Mouse (Mus musculus): ENCODE measurements around the gene Fstl4.
"Not testable (repeated sequence)": the region's sequence is repeated elsewhere in the genome, so short reads cannot be mapped to it uniquely, and the experiment has no call there.

The Fstl4 gene

GRCm38 (mm10) chr11:53187427-53188140 is 423.1 kb downstream of the Fstl4 start:
- no peak for DNase-seq (ENCODE audit: extremely low spot score, low read depth, low spot score)

- not testable (repeated sequence) for DNase-seq (ENCODE audit: extremely low spot score, low read depth, low spot score)
Observed at GRCm38 (mm10) chr11:53196551-53196950, 432.1 kb downstream of the Fstl4 start.

GRCm38 (mm10) chr11:53197111-53197510 is 432.7 kb downstream of the Fstl4 start:
- DNase-seq (ENCODE audit: extremely low spot score, low read depth, low spot score), result no peak

GRCm38 (mm10) chr11:53202459-53203250 is 438.2 kb downstream of the Fstl4 start:
- DNase-seq (ENCODE audit: extremely low spot score, low read depth, low spot score), result no peak

- no peak for DNase-seq (ENCODE audit: extremely low spot score, low read depth, low spot score)
Observed at GRCm38 (mm10) chr11:53210876-53211275, 446.4 kb downstream of the Fstl4 start.

GRCm38 (mm10) chr11:53229011-53229410 is 464.6 kb downstream of the Fstl4 start:
- DNase-seq (ENCODE audit: extremely low spot score, low read depth, low spot score), result no peak

GRCm38 (mm10) chr11:53231836-53232235 is 467.4 kb downstream of the Fstl4 start:
- no peak for DNase-seq (ENCODE audit: extremely low spot score, low read depth, low spot score)

GRCm38 (mm10) chr11:53233590-53233989 is 469.2 kb downstream of the Fstl4 start:
- no peak for DNase-seq (ENCODE audit: extremely low spot score, low read depth, low spot score)
